Mouse (Mus musculus): ENCODE data around the gene Acd. TPM values are rescaled to one million over a fixed set of nuclear protein-coding genes. Genes with fewer than 3 reads are reported as not detected.

Gene Acd
- polyA plus RNA-seq (2016; fragmentation: Nextera tagmentation; extraction: Ambion mirVana) = 84.1 and 90.7 TPM in 2 replicates

GRCm38 (mm10) chr8:105700966-105701824, at the start of gene Acd, which contains the start of gene Pard6a:
Gene Acd (minus strand): TSS chr8:105701102.
Gene Pard6a (plus strand): TSS chr8:105701148.
- H3K9ac ChIP-seq = peak within 1 kb of the TSS; percentile 69
- WGBS = under 1% methylated on average over 60 of the region's 60 CpGs
- peak within 1 kb of the TSS; percentile 44 for H3K27ac ChIP-seq
- H3K4me2 ChIP-seq (replicated peaks) = peak within 1 kb of the TSS; percentile 96
- peaks cover 44% of the 10 kb centered on the region for H3K36me3 ChIP-seq
- H3K4me3 ChIP-seq = peak within 1 kb of the TSS; percentile 49
- peaks cover 26% of the 10 kb centered on the region for H3K4me1 ChIP-seq
- ATAC-seq (ENCODE audit: low FRiP score, low read depth) = peak; percentile 79
- H3K27me3 ChIP-seq (replicated peaks) = no peaks in the 10 kb centered on the region
- H3K9me3 ChIP-seq = no peaks in the 10 kb centered on the region

- Histone ChIP-seq H3K9me3 (no peaks in the 10 kb centered on the region), H3K4me3 (no peak overlapping the region), H3K36me3 (peaks cover 5% of the 10 kb centered on the region; the same call in 1 of the 2 replicates), H3K4me1 (peaks cover 39% of the 10 kb centered on the region), H3K27me3 (replicated peaks) (no peaks in the 10 kb centered on the region), H3K27ac (no peak overlapping the region), H3K4me2 (replicated peaks) (peak overlapping the region; percentile 43), H3K9ac (no peak overlapping the region)
- 10% methylated on average over 11 of the region's 11 CpGs for WGBS
- no peak for ATAC-seq (ENCODE audit: low FRiP score, low read depth)
Measured at GRCm38 (mm10) chr8:105750606-105751005, 49.7 kb upstream of the Acd start.

- Histone ChIP-seq H3K27ac (no peak overlapping the region), H3K9ac (no peak overlapping the region), H3K36me3 (peaks cover 7% of the 10 kb centered on the region; the same call in 1 of the 2 replicates), H3K27me3 (replicated peaks) (no peaks in the 10 kb centered on the region), H3K9me3 (no peaks in the 10 kb centered on the region), H3K4me3 (no peak overlapping the region), H3K4me1 (no peaks in the 10 kb centered on the region; the same call in 1 of the 2 replicates), H3K4me2 (replicated peaks) (no peak overlapping the region)
- WGBS = 90% methylated on average over 4 of the region's 4 CpGs
- no peak for ATAC-seq (ENCODE audit: low FRiP score, low read depth)
Measured at GRCm38 (mm10) chr8:105743301-105743700, 42.4 kb upstream of the Acd start.

GRCm38 (mm10) chr8:105739216-105739615, 38.3 kb upstream of the Acd start:
- Histone ChIP-seq H3K4me2 (replicated peaks) (no peak overlapping the region), H3K27me3 (replicated peaks) (no peaks in the 10 kb centered on the region), H3K27ac (no peak overlapping the region), H3K4me3 (no peak overlapping the region), H3K9ac (no peak overlapping the region), H3K36me3 (peaks cover 3% of the 10 kb centered on the region; the same call in 1 of the 2 replicates), H3K9me3 (no peaks in the 10 kb centered on the region), H3K4me1 (no peaks in the 10 kb centered on the region)
- ATAC-seq (ENCODE audit: low FRiP score, low read depth) = no peak
- 90% methylated on average over 5 of the region's 5 CpGs for WGBS

GRCm38 (mm10) chr8:105732186-105732585, 31.3 kb upstream of the Acd start:
- 93% methylated on average over 5 of the region's 5 CpGs for WGBS
- Histone ChIP-seq H3K9me3 (no peaks in the 10 kb centered on the region), H3K36me3 (peaks cover 14% of the 10 kb centered on the region; the same call in 1 of the 2 replicates), H3K9ac (no peak overlapping the region), H3K4me3 (no peak overlapping the region), H3K27ac (no peak overlapping the region), H3K4me1 (no peaks in the 10 kb centered on the region), H3K27me3 (replicated peaks) (no peaks in the 10 kb centered on the region), H3K4me2 (replicated peaks) (no peak overlapping the region)
- ATAC-seq (ENCODE audit: low FRiP score, low read depth) = no peak

- no peak overlapping the region for H3K4me2 ChIP-seq (replicated peaks)
- peaks cover 43% of the 10 kb centered on the region for H3K36me3 ChIP-seq
- H3K4me3 ChIP-seq = no peak overlapping the region
- H3K27me3 ChIP-seq (replicated peaks) = no peaks in the 10 kb centered on the region
- WGBS = 89% methylated on average over 18 of the region's 18 CpGs
- no peak overlapping the region for H3K27ac ChIP-seq
- H3K9ac ChIP-seq = no peak overlapping the region
- no peaks in the 10 kb centered on the region for H3K4me1 ChIP-seq
- no peak for ATAC-seq (ENCODE audit: low FRiP score, low read depth)
- no peaks in the 10 kb centered on the region for H3K9me3 ChIP-seq
Measured at GRCm38 (mm10) chr8:105727397-105728124, 26.7 kb upstream of the Acd start.

- ATAC-seq (ENCODE audit: low FRiP score, low read depth) = no peak
- H3K4me3 ChIP-seq = no peak overlapping the region
- H3K27ac ChIP-seq = no peak overlapping the region
- H3K9me3 ChIP-seq = no peaks in the 10 kb centered on the region
- H3K36me3 ChIP-seq = peaks cover 47% of the 10 kb centered on the region
- H3K4me2 ChIP-seq (replicated peaks) = no peak overlapping the region
- 77% methylated on average over 5 of the region's 5 CpGs for WGBS
- H3K4me1 ChIP-seq = no peaks in the 10 kb centered on the region
- H3K9ac ChIP-seq = no peak overlapping the region
- no peaks in the 10 kb centered on the region for H3K27me3 ChIP-seq (replicated peaks)
Measured at GRCm38 (mm10) chr8:105725726-105726125, 24.8 kb upstream of the Acd start.

GRCm38 (mm10) chr8:105722861-105723260, 22.0 kb upstream of the Acd start:
- Histone ChIP-seq H3K9me3 (no peaks in the 10 kb centered on the region), H3K4me1 (no peaks in the 10 kb centered on the region), H3K4me3 (no peak overlapping the region), H3K4me2 (replicated peaks) (no peak overlapping the region), H3K27me3 (replicated peaks) (no peaks in the 10 kb centered on the region), H3K36me3 (peaks cover 46% of the 10 kb centered on the region), H3K9ac (no peak overlapping the region), H3K27ac (no peak overlapping the region)
- 94% methylated on average over 9 of the region's 9 CpGs for WGBS
- ATAC-seq (ENCODE audit: low FRiP score, low read depth) = no peak

- H3K4me1 ChIP-seq = no peaks in the 10 kb centered on the region
- H3K27me3 ChIP-seq (replicated peaks) = no peaks in the 10 kb centered on the region
- WGBS = 89% methylated on average over 4 of the region's 4 CpGs
- ATAC-seq (ENCODE audit: low FRiP score, low read depth) = no peak
- H3K9me3 ChIP-seq = no peaks in the 10 kb centered on the region
- H3K27ac ChIP-seq = no peak overlapping the region
- no peak overlapping the region for H3K9ac ChIP-seq
- H3K4me3 ChIP-seq = no peak overlapping the region
- H3K36me3 ChIP-seq = peaks cover 49% of the 10 kb centered on the region
- no peak overlapping the region for H3K4me2 ChIP-seq (replicated peaks)
Measured at GRCm38 (mm10) chr8:105719637-105720036, 18.7 kb upstream of the Acd start.

GRCm38 (mm10) chr8:105716302-105716945, 15.5 kb upstream of the Acd start:
- no peak overlapping the region for H3K27ac ChIP-seq
- H3K27me3 ChIP-seq (replicated peaks) = no peaks in the 10 kb centered on the region
- WGBS = 94% methylated on average over 15 of the region's 15 CpGs
- no peak overlapping the region for H3K4me2 ChIP-seq (replicated peaks)
- ATAC-seq (ENCODE audit: low FRiP score, low read depth) = no peak
- no peak overlapping the region for H3K4me3 ChIP-seq
- H3K9ac ChIP-seq = no peak overlapping the region
- H3K36me3 ChIP-seq = peaks cover 34% of the 10 kb centered on the region
- H3K9me3 ChIP-seq = no peaks in the 10 kb centered on the region
- H3K4me1 ChIP-seq = no peaks in the 10 kb centered on the region

- ATAC-seq (ENCODE audit: low FRiP score, low read depth) = no peak
- no peak overlapping the region for H3K27ac ChIP-seq
- WGBS = 87% methylated on average over 6 of the region's 6 CpGs
- H3K4me2 ChIP-seq (replicated peaks) = no peak overlapping the region
- no peaks in the 10 kb centered on the region for H3K4me1 ChIP-seq
- H3K4me3 ChIP-seq = no peak overlapping the region
- peaks cover 28% of the 10 kb centered on the region for H3K36me3 ChIP-seq
- no peaks in the 10 kb centered on the region for H3K9me3 ChIP-seq
- H3K9ac ChIP-seq = no peak overlapping the region
- H3K27me3 ChIP-seq (replicated peaks) = no peaks in the 10 kb centered on the region
Measured at GRCm38 (mm10) chr8:105715042-105715441, 14.1 kb upstream of the Acd start.

GRCm38 (mm10) chr8:105714139-105714538, 13.2 kb upstream of the Acd start:
- Histone ChIP-seq H3K4me1 (no peaks in the 10 kb centered on the region), H3K36me3 (peaks cover 28% of the 10 kb centered on the region), H3K27ac (no peak overlapping the region), H3K9me3 (no peaks in the 10 kb centered on the region), H3K9ac (no peak overlapping the region), H3K4me2 (replicated peaks) (no peak overlapping the region), H3K27me3 (replicated peaks) (no peaks in the 10 kb centered on the region), H3K4me3 (no peak overlapping the region)
- WGBS = 8% methylated on average over 3 of the region's 3 CpGs
- ATAC-seq (ENCODE audit: low FRiP score, low read depth) = peak; percentile 46; the same call in 1 of the 2 replicates
